Mouse (Mus musculus): Measurements from ENCODE around the gene Bcl2l10. TPM values are rescaled to one million over a fixed set of nuclear protein-coding genes. Genes with fewer than 3 reads are reported as not detected.
"Not testable (repeated sequence)": the region's sequence is repeated elsewhere in the genome, so short reads cannot be mapped to it uniquely, and the experiment has no call there.

Gene Bcl2l10
- polyA plus RNA-seq, 1 experiment from 2014 or later = 0.08 TPM

DNA sequence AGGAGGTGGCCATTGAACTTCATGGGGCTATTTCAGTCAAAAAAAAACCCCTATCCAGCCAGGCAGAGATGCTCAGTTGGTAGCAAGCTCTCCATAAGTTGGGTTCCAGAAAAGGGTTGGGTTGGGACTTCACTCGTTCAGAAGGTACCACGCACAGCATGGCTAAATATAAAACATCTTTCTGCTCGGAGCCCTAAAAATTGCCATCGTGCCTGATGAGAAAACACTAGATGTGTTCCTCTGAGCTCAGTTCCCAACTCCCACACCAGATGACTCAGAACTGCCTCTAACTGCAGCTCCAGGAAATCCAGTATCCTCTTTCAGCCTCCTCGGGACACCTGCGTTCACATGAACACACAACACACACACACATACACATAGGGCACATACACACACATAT lies 9.5 kb upstream of the Bcl2l10 start:
- in situ Hi-C loops (cut with MboI; ENCODE audit: low pct_unique_long_range_greater_than_20kb) = no loop called here
- DNase-seq (ENCODE audit: low read depth, low spot score) (no peak), ATAC-seq (no peak)
- POLR2A ChIA-PET = interaction anchor here (1.0 kb wide), 1 partner anchor 28 kb away, joined by 3 read pairs; no protein-coding TSS in a partner anchor
- TF ChIP-seq CTCF (IDR thresholded peaks at IDR 0.05) = no peak
- H3K27me3 ChIP-seq = no peaks in the 10 kb centered on the region
- CTCF ChIA-PET = interaction anchor here (1.2 to 1.5 kb wide), 3 partner anchors 12 to 17 kb away, joined by 3 to 4 read pairs (median 4); no protein-coding TSS in a partner anchor

DNA sequence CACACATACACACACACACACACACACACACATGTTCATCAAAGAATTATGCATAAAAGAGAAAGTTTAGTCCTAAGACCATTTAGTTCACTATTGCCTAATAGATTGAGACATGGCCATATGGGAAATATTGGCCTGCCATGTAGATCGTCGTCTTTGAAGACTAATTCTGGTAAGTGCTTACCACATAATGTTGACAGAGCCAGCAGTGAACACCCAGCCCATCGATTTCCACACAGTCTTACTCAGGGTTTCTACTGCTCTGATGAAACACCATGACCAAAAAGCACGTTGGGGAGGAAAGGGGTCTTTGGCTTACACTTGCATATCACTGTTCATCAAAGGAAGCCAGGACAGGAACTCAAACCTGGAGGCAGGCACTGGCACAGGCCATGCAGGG lies 5.1 kb upstream of the Bcl2l10 start:
- ATAC-seq (no peak), DNase-seq (ENCODE audit: low read depth, low spot score) (no peak)
- no peaks in the 10 kb centered on the region for H3K27me3 ChIP-seq
- TF ChIP-seq CTCF (IDR thresholded peaks at IDR 0.05) = no peak
- in situ Hi-C loops (cut with MboI; ENCODE audit: low pct_unique_long_range_greater_than_20kb) = no loop called here
- ChIA-PET POLR2A (no interaction called here), CTCF (no interaction called here)

DNA sequence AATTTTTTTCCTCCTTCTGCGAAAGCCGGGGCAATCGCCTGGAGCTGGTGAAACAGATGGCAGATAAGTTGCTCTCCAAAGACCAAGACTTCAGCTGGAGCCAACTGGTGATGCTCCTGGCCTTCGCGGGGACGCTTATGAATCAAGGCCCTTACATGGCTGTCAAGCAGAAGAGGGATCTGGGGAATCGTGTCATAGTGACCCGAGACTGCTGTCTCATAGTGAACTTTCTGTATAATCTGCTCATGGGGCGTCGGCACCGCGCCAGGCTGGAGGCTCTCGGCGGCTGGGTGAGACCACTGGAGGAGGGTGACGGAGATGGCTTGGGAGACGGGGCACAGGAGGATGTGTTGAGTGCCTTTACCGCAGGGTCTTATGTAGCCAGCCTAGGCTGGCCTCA lies 508 bp downstream of the Bcl2l10 start:
- DNase-seq (ENCODE audit: low read depth, low spot score) (no peak), ATAC-seq (no peak)
- CTCF ChIA-PET = no interaction called here
- no peak for TF ChIP-seq CTCF (IDR thresholded peaks at IDR 0.05)
- in situ Hi-C loops (cut with MboI; ENCODE audit: low pct_unique_long_range_greater_than_20kb) = no loop called here
- POLR2A ChIA-PET = no interaction called here
- no peaks in the 10 kb centered on the region for H3K27me3 ChIP-seq

DNA sequence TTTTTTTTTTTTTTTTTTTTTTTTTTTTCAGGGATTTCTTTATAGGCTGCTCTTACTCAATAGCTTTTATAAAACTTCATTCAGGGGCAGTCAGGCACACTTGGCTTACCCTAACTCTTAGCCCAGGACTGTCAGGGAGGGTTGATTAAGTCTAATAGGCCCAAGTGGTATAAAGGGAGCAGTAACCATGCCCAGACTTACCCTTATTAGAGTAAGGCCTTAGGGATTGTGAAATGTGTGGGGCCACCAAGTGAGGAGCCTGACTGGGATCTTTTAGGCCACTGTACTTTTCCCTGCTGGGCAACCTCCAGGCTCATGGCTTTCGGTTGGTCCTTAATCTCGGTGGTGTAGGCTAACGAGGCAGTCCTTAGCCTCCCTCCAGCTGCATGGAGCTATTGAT lies 1.1 kb downstream of the Bcl2l10 start:
- POLR2A ChIA-PET = interaction anchor here (0.6 kb wide), 1 partner anchor 13 kb away, joined by 7 read pairs; no protein-coding TSS in a partner anchor
- in situ Hi-C loops (cut with MboI; ENCODE audit: low pct_unique_long_range_greater_than_20kb) = no loop called here
- H3K27me3 ChIP-seq = no peaks in the 10 kb centered on the region
- no peak for DNase-seq (ENCODE audit: low read depth, low spot score)
- ATAC-seq = no peak
- no peak for TF ChIP-seq CTCF (IDR thresholded peaks at IDR 0.05)
- CTCF ChIA-PET = interaction anchor here (0.8 kb wide), 1 partner anchor 88 kb away, joined by 3 read pairs; no protein-coding TSS in a partner anchor

DNA sequence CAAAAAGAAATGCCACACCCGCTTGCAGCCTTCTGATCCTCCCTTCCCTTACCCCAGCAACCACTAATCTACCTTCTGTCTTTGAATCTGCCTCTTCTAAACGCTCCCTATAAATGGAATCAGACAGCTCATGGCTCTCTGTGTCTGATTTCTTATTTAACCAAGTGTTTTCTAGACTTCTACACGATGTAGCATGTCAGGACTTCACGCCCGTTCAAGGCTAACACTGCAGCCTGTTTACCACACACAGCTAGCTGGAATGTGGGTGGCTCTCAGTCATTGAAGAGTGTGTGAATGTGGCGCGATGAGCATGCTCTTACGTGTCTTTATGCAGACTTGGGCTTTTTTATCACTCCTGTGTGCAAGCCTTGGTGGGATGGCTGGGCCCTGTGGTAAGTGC lies 5.5 kb downstream of the Bcl2l10 start:
- no peaks in the 10 kb centered on the region for H3K27me3 ChIP-seq
- DNase-seq (ENCODE audit: low read depth, low spot score) (no peak), ATAC-seq (no peak)
- in situ Hi-C loops (cut with MboI; ENCODE audit: low pct_unique_long_range_greater_than_20kb) = no loop called here
- CTCF ChIA-PET = interaction anchor here (3.1 kb wide), 1 partner anchor 9 kb away, joined by 15 read pairs; no protein-coding TSS in a partner anchor
- TF ChIP-seq CTCF (IDR thresholded peaks at IDR 0.05) = no peak
- POLR2A ChIA-PET = no interaction called here

DNA sequence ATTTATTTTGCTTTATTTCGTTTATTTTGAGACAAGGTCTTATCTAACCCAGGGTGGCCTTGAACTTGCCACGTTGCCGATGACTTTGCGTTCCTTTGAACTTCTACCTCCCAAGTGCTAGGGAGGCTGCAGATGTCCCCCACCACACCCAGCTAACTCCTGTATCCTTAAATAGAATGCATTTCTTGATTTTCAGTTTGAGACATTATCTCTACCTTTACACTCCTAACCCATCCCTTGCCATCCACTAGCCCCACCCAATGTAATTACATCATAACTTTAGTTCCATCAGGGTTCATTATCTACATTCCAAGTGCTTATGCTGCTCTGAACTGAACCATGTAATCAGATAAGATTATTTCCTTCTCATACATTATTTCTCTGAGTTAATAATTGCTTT lies 8.2 kb downstream of the Bcl2l10 start:
- DNase-seq (ENCODE audit: low read depth, low spot score) = no peak
- CTCF ChIA-PET = no interaction called here
- in situ Hi-C loops (cut with MboI; ENCODE audit: low pct_unique_long_range_greater_than_20kb) = loop anchor here (5.0 kb wide), 1 partner anchor 87 kb away; the partner anchor contains the start of gene Leo1
- no peak for TF ChIP-seq CTCF (IDR thresholded peaks at IDR 0.05)
- H3K27me3 ChIP-seq = no peaks in the 10 kb centered on the region
- no peak for ATAC-seq
- POLR2A ChIA-PET = no interaction called here

DNA sequence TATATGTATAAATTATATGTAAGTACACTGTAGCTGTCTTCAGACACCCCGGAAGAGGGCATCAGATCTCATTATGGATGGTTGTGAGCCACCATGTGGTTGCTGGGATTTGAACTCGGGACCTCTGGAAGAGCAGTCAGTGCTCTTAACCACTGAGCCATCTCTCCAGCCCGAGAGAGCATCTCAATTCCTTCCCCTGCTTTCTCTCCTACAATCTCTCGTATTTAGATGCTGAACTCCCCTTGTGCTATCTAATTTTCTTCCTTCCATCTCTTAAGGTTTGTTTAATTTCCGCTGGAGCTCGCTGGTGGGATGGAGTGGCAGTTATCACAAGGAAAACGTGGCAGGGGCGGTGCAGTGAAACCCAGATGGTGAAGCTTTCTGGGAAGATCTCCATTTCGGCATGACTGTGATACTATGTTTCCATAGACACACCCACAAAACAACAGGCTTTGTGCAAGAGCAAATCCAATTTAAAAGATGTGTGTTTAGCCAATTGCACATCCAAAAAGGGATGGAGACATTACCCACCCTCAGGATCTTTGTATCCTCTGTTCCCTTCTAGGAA lies 9.6 kb downstream of the Bcl2l10 start:
- in situ Hi-C loops (cut with MboI; ENCODE audit: low pct_unique_long_range_greater_than_20kb) = loop anchor here (5.0 kb wide), 1 partner anchor 85 kb away; the partner anchor contains the start of gene Leo1
- DNase-seq (ENCODE audit: low read depth, low spot score) = no peak
- ChIA-PET CTCF (no interaction called here), POLR2A (no interaction called here)
- H3K27me3 ChIP-seq = no peaks in the 10 kb centered on the region
- TF ChIP-seq CTCF (IDR thresholded peaks at IDR 0.05) = no peak
- no peak for ATAC-seq

DNA sequence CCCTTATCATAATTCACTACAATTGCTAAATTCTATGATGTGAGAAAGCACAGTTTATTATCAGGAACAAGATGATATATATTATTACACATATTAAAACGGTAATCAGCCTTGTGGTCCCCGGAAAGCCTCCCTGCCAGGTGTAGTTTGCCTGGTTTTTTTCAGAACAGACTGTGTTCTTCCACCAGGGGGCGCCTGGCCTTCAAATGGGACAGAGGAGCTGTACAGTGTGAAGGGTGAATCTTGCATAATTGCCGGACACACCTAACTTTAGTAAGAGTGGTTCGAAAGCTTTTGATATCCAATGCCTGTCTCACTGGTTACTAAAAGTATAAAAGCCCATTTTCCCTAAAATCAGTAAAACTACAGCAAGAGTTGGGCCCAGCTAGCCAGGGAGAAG lies 14.1 kb downstream of the Bcl2l10 start:
- peak; percentile 3 for DNase-seq (ENCODE audit: low read depth, low spot score)
- TF ChIP-seq CTCF (IDR thresholded peaks at IDR 0.05) = peak; percentile 93
- POLR2A ChIA-PET = interaction anchor here (1.5 kb wide), 1 partner anchor 73 kb away, joined by 5 read pairs; no protein-coding TSS in a partner anchor

DNA sequence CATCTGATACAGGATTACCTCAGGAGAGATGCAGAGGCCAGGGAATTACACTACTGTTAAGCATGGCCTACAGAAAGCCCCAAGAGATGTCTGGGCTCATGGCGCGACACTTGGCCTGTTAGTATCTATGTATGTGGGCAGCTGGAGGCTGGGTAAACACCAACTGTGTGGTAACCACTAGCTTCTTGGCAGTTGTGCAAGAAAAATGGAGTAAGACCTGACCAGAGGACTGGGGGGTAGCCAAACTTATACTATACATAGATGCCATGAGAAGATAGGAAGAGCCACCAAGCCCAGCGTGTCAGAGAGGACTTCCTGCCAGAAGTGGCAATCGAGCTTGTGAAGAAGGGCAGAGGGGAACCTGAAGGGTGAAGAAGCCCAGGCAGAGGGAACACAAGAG lies 14.6 kb downstream of the Bcl2l10 start:
- TF ChIP-seq CTCF (IDR thresholded peaks at IDR 0.05) = no peak
- H3K27me3 ChIP-seq = no peaks in the 10 kb centered on the region
- ATAC-seq (no peak), DNase-seq (ENCODE audit: low read depth, low spot score) (no peak)
- in situ Hi-C loops (cut with MboI; ENCODE audit: low pct_unique_long_range_greater_than_20kb) = no loop called here
- ChIA-PET POLR2A (interaction anchor here (1.5 kb wide), 1 partner anchor 72 kb away, joined by 5 read pairs; no protein-coding TSS in a partner anchor), CTCF (interaction anchor here (0.7 to 3.2 kb wide), 19 partner anchors 8 to 168 kb away, joined by 3 to 15 read pairs (median 4); no protein-coding TSS in a partner anchor)

More for the DNA sequence above, 14.1 kb downstream of the Bcl2l10 start:
- ATAC-seq = peak; percentile 73
- in situ Hi-C loops (cut with MboI; ENCODE audit: low pct_unique_long_range_greater_than_20kb) = no loop called here
- CTCF ChIA-PET = interaction anchor here (0.7 to 3.2 kb wide), 19 partner anchors 9 to 168 kb away, joined by 3 to 15 read pairs (median 4); no protein-coding TSS in a partner anchor
- H3K27me3 ChIP-seq = no peaks in the 10 kb centered on the region

DNA sequence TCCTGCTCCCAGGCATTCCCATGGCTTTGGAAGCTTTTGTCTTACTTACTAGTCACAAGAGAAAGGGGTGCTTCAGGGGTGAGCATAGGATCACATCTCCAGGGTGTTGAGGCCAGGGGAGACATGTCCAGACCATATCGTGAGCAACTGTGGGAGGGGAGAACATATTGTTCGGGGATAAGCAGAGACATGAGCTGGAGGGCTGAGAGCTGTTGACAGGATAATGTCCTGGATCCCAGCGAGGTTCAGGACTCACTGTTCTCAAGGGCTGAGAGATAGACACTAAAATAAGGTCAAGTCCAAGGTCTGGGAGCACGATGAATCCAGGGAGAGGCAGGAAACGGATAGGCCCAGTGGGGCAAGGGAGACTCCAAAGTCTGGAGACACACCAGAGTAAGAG lies 15.4 kb downstream of the Bcl2l10 start:
- TF ChIP-seq CTCF (IDR thresholded peaks at IDR 0.05) = no peak
- no peak for ATAC-seq
- ChIA-PET CTCF (interaction anchor here (1.3 to 3.2 kb wide), 9 partner anchors 9 to 77 kb away, joined by 3 to 15 read pairs (median 6); partner anchors contain the start of gene Mapk6), POLR2A (interaction anchor here (0.6 to 1.5 kb wide), 2 partner anchors 71 to 91 kb away, joined by 4 to 5 read pairs; no protein-coding TSS in a partner anchor)
- H3K27me3 ChIP-seq = no peaks in the 10 kb centered on the region
- in situ Hi-C loops (cut with MboI; ENCODE audit: low pct_unique_long_range_greater_than_20kb) = no loop called here
- DNase-seq (ENCODE audit: low read depth, low spot score) = no peak

DNA sequence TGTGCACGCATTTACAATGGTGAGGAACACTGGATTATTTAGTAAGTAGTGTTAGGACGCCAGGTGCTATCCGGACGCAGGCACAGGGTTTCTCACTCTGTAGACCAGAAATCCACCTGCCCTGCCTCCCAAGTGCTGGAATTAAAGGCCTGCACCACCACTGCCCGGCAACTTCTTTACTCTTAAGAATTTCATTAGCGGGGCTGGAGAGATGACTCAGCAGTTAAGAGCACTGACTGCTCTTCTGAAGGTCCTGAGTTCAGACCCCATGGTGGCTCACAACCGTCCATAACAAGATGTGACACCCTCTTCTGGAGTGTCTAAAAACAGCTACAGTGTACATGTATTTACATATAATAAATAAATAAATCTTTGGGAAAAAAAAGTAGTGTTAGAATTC lies 16.1 kb downstream of the Bcl2l10 start:
- POLR2A ChIA-PET; DNase-seq (ENCODE audit: low read depth, low spot score); H3K27me3 ChIP-seq; ATAC-seq; in situ Hi-C loops (cut with MboI; ENCODE audit: low pct_unique_long_range_greater_than_20kb): not testable (repeated sequence)
- CTCF ChIA-PET = interaction anchor here (1.5 to 3.2 kb wide), 2 partner anchors 47 to 70 kb away, joined by 3 to 14 read pairs; partner anchors contain the start of gene Mapk6
